Mouse (Mus musculus): ENCODE results near the gene D10Jhu81e. TPM values are rescaled to one million over a fixed set of nuclear protein-coding genes. Genes with fewer than 3 reads are reported as not detected.

D10Jhu81e gene
- polyA plus RNA-seq, 1 experiment from 2014 or later, result 19.3 TPM

Other genes with a start within 250 kb of the D10Jhu81e start
- gene Trpm2, start 199.2 kb downstream of the D10Jhu81e start, polyA plus RNA-seq (2015; fragmentation: Nextera tagmentation; extraction: Ambion mirVana), result 2.2 and 3.2 TPM in 2 replicates
- 4.4 and 4.7 TPM in 2 replicates for gene 1810043G02Rik, start 191.3 kb downstream of the D10Jhu81e start, polyA plus RNA-seq (2015; fragmentation: Nextera tagmentation; extraction: Ambion mirVana)
- 80.6 and 85.9 TPM in 2 replicates for gene Pfkl, start 159.7 kb downstream of the D10Jhu81e start, polyA plus RNA-seq (2015; fragmentation: Nextera tagmentation; extraction: Ambion mirVana)
- gene Dnmt3l, start 127.8 kb downstream of the D10Jhu81e start, polyA plus RNA-seq (2015; fragmentation: Nextera tagmentation; extraction: Ambion mirVana), result not detected in 2 replicates
- gene Aire, start 126.2 kb downstream of the D10Jhu81e start, polyA plus RNA-seq (2015; fragmentation: Nextera tagmentation; extraction: Ambion mirVana), result not detected in 2 replicates
- 2.2 TPM in 2 replicates for gene Icosl, start 100.5 kb downstream of the D10Jhu81e start, polyA plus RNA-seq (2015; fragmentation: Nextera tagmentation; extraction: Ambion mirVana)
- gene Pwp2, start 15.4 kb upstream of the D10Jhu81e start, polyA plus RNA-seq (2015; fragmentation: Nextera tagmentation; extraction: Ambion mirVana), result 10.5 and 11.4 TPM in 2 replicates
- 15.7 and 15.9 TPM in 2 replicates for gene Trappc10, start 74.9 kb upstream of the D10Jhu81e start, polyA plus RNA-seq (2015; fragmentation: Nextera tagmentation; extraction: Ambion mirVana)
- gene Agpat3, start 182.7 kb upstream of the D10Jhu81e start, polyA plus RNA-seq (2015; fragmentation: Nextera tagmentation; extraction: Ambion mirVana), result 33.1 and 46.0 TPM in 2 replicates
- 110 and 119 TPM in 2 replicates for gene Rrp1, start 243.3 kb upstream of the D10Jhu81e start, polyA plus RNA-seq (2015; fragmentation: Nextera tagmentation; extraction: Ambion mirVana)

All from liver, embryonic 15.5 days (tissue).